Mouse (Mus musculus): ENCODE results near the gene Sapcd1. TPM values are rescaled to one million over a fixed set of nuclear protein-coding genes. Genes with fewer than 3 reads are reported as not detected.

The Sapcd1 gene
- polyA plus RNA-seq, 1 experiment from 2014 or later, result 4.1 TPM

DNA sequence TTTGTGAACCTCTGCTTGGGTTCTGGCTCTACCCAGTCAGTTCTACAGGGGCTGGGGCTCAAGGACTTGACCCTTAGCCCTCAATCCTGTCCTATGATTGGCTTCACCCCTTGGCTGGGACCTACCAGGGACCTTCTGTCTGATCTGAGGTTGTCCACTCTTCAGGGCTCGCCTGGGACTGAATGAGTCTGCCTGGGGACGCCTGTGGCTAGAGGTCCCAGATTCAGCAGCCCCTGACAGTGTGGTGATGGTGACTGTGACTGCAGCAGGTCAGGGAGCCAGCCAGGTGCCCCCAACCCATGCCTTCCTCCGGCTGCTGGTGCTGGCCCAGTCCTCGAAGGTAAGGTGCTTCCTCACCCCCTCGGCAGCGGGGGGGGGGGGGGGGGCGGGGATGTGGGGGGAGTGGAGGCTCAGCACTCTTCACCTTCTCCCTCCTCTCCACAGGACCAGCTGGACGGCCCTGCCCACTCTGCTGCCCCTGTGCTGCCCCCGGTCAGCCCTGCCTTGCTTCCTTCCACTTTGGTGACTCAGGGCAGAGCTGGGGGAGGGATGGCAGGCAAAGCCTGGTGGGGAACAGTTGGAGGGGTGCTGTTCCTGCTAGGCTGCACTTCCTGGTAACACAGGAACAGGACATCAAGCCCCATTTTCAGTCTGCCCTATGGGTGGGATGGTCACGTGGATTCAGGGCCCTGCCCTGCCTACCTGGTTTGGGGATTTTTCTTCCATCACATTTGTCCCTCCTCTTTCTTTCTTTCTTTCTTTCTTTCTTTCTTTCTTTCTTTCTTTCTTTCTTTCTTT, 2.9 kb downstream of the Sapcd1 start:
- Histone ChIP-seq H3K4me2 (ENCODE audit: low read depth, low read length) (0 out of 2 replicates have a peak overlapping the region, but pooled peaks have one; percentile 6), H3K27me3 (ENCODE audit: insufficient read depth, low read length) (0 out of 2 replicates have a peak, but pooled peaks cover 3% of the 10 kb centered on the region), H3K36me3 (replicated peaks; ENCODE audit: insufficient read depth, low read length) (no peaks in the 10 kb centered on the region), H3K4me1 (ENCODE audit: insufficient read depth) (peaks cover 32% of the 10 kb centered on the region), H3K9me3 (ENCODE audit: low read length) (no peaks in the 10 kb centered on the region), H3K4me3 (ENCODE audit: low read depth, low read length) (no peak overlapping the region), H3K9ac (replicated peaks) (no peak overlapping the region), H3K27ac (ENCODE audit: low read depth) (0 out of 2 replicates have a peak overlapping the region, but pooled peaks have one; percentile 36)
- TF ChIP-seq CTCF (IDR thresholded peaks at IDR 0.05; ENCODE audit: low read depth) (no peak), EP300 (IDR thresholded peaks at IDR 0.05; ENCODE audit: low read depth) (no peak)
- ATAC-seq, result no peak
- peak; percentile 34 for DNase-seq
- WGBS (ENCODE audit: insufficient replicate concordance), result 58% methylated on average over 6 of the region's 10 CpGs

- peaks cover 26% of the 10 kb centered on the region for H3K4me1 ChIP-seq (ENCODE audit: insufficient read depth)
- H3K9ac ChIP-seq (replicated peaks), result no peak overlapping the region
- no peak overlapping the region for H3K4me3 ChIP-seq (ENCODE audit: low read depth, low read length)
- no peaks in the 10 kb centered on the region for H3K9me3 ChIP-seq (ENCODE audit: low read length)
- WGBS (ENCODE audit: insufficient replicate concordance), result 49% methylated on average over 13 of the region's 13 CpGs
- H3K4me2 ChIP-seq (ENCODE audit: low read depth, low read length), result no peak overlapping the region
- 0 out of 2 replicates have a peak, but pooled peaks cover 3% of the 10 kb centered on the region for H3K27me3 ChIP-seq (ENCODE audit: insufficient read depth, low read length)
- no peaks in the 10 kb centered on the region for H3K36me3 ChIP-seq (replicated peaks; ENCODE audit: insufficient read depth, low read length)
- ATAC-seq (no peak), DNase-seq (peak; percentile 17)
- TF ChIP-seq CTCF (IDR thresholded peaks at IDR 0.05; ENCODE audit: low read depth) (no peak), EP300 (IDR thresholded peaks at IDR 0.05; ENCODE audit: low read depth) (no peak)
- H3K27ac ChIP-seq (ENCODE audit: low read depth), result 0 out of 2 replicates have a peak overlapping the region, but pooled peaks have one; percentile 36
These were observed 3.6 kb downstream of the Sapcd1 start for GRCm38 (mm10) chr17:35024261-35024660.

GRCm38 (mm10) chr17:35023756-35024155, 4.1 kb downstream of the Sapcd1 start:
- ATAC-seq (peak; percentile 70), DNase-seq (peak; percentile 51)
- Histone ChIP-seq H3K4me1 (ENCODE audit: insufficient read depth) (peaks cover 25% of the 10 kb centered on the region), H3K4me3 (ENCODE audit: low read depth, low read length) (no peak overlapping the region), H3K27me3 (ENCODE audit: insufficient read depth, low read length) (0 out of 2 replicates have a peak, but pooled peaks cover 3% of the 10 kb centered on the region), H3K9ac (replicated peaks) (no peak overlapping the region), H3K4me2 (ENCODE audit: low read depth, low read length) (peak overlapping the region; percentile 27; the same call in 1 of the 2 replicates), H3K27ac (ENCODE audit: low read depth) (0 out of 2 replicates have a peak overlapping the region, but pooled peaks have one; percentile 2), H3K9me3 (ENCODE audit: low read length) (no peaks in the 10 kb centered on the region), H3K36me3 (replicated peaks; ENCODE audit: insufficient read depth, low read length) (no peaks in the 10 kb centered on the region)
- WGBS (ENCODE audit: insufficient replicate concordance), result 19% methylated on average over 4 of the region's 4 CpGs
- TF ChIP-seq EP300 (IDR thresholded peaks at IDR 0.05; ENCODE audit: low read depth) (no peak), CTCF (IDR thresholded peaks at IDR 0.05; ENCODE audit: low read depth) (no peak)

DNA sequence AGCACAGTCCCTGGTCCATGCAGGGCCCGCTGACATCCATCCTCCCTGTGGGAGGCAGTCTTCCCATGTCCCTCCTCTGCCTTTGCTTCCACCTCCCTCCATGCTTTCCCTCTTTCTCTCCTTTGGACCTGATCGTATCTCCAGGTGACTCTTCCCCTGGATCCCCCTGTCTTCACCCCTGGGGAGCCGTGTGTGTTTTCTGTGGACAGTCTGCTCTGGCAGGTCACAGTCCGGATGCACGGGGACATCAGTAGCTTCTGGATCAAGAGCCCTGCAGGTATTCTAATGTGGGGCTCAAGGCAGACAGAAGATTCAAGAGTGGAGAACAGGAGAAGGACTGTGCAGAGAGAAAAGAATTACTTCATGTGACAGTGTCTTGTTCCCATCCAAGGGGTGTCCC, 4.6 kb downstream of the Sapcd1 start:
- H3K4me2 ChIP-seq (ENCODE audit: low read depth, low read length), result peak overlapping the region; percentile 27; the same call in 1 of the 2 replicates
- DNase-seq (peak; percentile 12), ATAC-seq (no peak)
- WGBS (ENCODE audit: insufficient replicate concordance), result 78% methylated on average over 5 of the region's 5 CpGs
- 0 out of 2 replicates have a peak, but pooled peaks cover 3% of the 10 kb centered on the region for H3K27me3 ChIP-seq (ENCODE audit: insufficient read depth, low read length)
- no peak overlapping the region for H3K4me3 ChIP-seq (ENCODE audit: low read depth, low read length)
- H3K27ac ChIP-seq (ENCODE audit: low read depth), result 0 out of 2 replicates have a peak overlapping the region, but pooled peaks have one; percentile 2
- TF ChIP-seq EP300 (IDR thresholded peaks at IDR 0.05; ENCODE audit: low read depth), result no peak
- TF ChIP-seq CTCF (IDR thresholded peaks at IDR 0.05; ENCODE audit: low read depth), result no peak; the same call in 1 of the 2 replicates
- H3K9ac ChIP-seq (replicated peaks), result no peak overlapping the region
- peaks cover 25% of the 10 kb centered on the region for H3K4me1 ChIP-seq (ENCODE audit: insufficient read depth)
- H3K36me3 ChIP-seq (replicated peaks; ENCODE audit: insufficient read depth, low read length), result no peaks in the 10 kb centered on the region
- no peaks in the 10 kb centered on the region for H3K9me3 ChIP-seq (ENCODE audit: low read length)

DNA sequence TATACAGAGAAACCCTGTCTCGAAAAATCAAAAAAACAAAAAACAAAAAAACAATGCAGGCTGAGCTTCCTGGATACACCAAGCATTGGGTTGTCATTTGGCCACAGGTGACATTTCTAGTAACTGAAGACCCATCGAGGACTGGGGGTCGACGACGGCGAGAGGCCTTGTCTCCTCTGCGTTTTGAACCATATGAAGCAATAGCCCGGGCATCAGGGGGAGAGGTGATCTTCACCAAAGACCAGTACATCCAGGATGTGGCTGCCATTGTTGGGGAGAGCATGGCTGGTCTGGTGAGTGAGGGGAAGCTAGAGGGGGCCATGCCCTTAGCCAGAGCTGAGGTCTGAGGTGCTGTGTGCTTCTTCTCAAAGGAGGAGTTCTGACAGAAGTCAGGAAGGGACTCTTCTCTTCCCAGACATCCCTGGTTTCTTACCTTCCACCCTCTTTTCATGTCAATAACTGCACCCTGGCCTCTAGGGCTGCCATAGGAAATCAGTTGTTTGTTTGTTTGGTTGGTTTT, 5.2 kb downstream of the Sapcd1 start:
- Histone ChIP-seq H3K27me3 (ENCODE audit: insufficient read depth, low read length) (0 out of 2 replicates have a peak, but pooled peaks cover 3% of the 10 kb centered on the region), H3K9ac (replicated peaks) (no peak overlapping the region), H3K4me3 (ENCODE audit: low read depth, low read length) (no peak overlapping the region), H3K36me3 (replicated peaks; ENCODE audit: insufficient read depth, low read length) (no peaks in the 10 kb centered on the region), H3K27ac (ENCODE audit: low read depth) (peak overlapping the region; percentile 53; the same call in 1 of the 2 replicates), H3K4me2 (ENCODE audit: low read depth, low read length) (no peak overlapping the region), H3K9me3 (ENCODE audit: low read length) (no peaks in the 10 kb centered on the region), H3K4me1 (ENCODE audit: insufficient read depth) (peaks cover 25% of the 10 kb centered on the region)
- WGBS (ENCODE audit: insufficient replicate concordance), result 83% methylated on average over 8 of the region's 8 CpGs
- peak; percentile 12 for DNase-seq
- no peak for ATAC-seq
- no peak for TF ChIP-seq CTCF (IDR thresholded peaks at IDR 0.05; ENCODE audit: low read depth)
- TF ChIP-seq EP300 (IDR thresholded peaks at IDR 0.05; ENCODE audit: low read depth), result no peak

All from liver, postnatal 0 days (tissue).